Mouse (Mus musculus) gastrocnemius, adult 8-10 months (tissue): ENCODE results near the gene Lyz2. TPM values are rescaled to one million over a fixed set of nuclear protein-coding genes. Genes with fewer than 3 reads are reported as not detected.
"Not testable (repeated sequence)": the region's sequence is repeated elsewhere in the genome, so short reads cannot be mapped to it uniquely, and the experiment has no call there.

Source experiments
- DNase-seq, 2 experiments: peaks; one replicate each; pipeline ENCODE4 v3.0.0; 2022; ENCODE audit warnings: low spot score in 2 of 2
- total RNA-seq, 4 experiments: library from RNA; stranded (reverse); gene quantifications; 2 replicates each; pipeline ENCODE4 v1.2.4; 2022

The Lyz2 gene
- 10 to 100 TPM; 12.5 to 38.1 (median 25.6) TPM for total RNA-seq

GRCm38 (mm10) chr10:117282049-117282448 lies at the start of gene Lyz2:
Gene Lyz2 (minus strand): TSS chr10:117282321.
- DNase-seq = no peak

DNA sequence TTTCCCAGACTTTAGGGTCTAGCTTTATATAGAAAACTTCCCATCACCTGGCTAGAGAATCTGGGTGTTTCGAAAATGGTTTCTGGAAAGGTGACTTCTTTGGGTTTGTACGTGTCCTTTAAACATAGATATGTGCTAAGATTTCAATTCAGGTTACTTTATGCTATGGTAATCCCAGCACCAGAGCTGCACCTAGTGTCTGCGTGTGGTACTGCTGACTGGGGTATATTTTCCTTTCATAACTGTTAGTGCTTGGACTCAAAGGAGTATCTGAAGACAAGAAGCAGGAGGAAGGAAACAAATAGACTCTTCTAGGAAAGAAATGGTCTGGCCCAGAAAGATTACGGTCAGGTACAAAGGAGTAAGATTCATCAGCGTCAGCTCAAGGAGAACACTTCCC lies 48.4 kb upstream of the Lyz2 start:
- DNase-seq = no peak

- no peak for DNase-seq
Observed at GRCm38 (mm10) chr10:117323782-117324181, 41.7 kb upstream of the Lyz2 start.

DNA sequence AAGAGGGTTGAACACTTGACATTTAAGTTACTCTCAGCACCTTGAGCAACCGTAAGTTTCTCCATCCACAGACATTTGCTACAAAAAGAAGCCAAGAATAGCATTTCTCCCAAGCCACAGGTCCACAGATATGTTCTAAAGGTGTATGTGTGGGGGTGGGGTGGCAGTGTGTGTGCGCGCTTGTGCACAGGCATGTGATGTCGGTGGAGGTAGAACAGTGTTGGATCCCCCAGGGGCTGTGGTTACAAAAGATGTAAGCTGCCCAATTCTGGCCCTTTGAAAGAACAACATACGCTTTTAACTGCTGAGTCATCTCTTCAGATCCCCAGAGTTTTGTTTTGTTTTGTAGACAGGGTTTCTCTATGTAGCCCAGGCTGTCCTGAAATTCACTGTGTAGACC lies 40.5 kb upstream of the Lyz2 start:
- no peak for DNase-seq

- no peak for DNase-seq
Observed at GRCm38 (mm10) chr10:117320571-117320981, 38.5 kb upstream of the Lyz2 start.

- no peak for DNase-seq
Observed at GRCm38 (mm10) chr10:117316391-117316790, 34.3 kb upstream of the Lyz2 start.

GRCm38 (mm10) chr10:117313133-117313532 lies 31.0 kb upstream of the Lyz2 start:
- no peak for DNase-seq

- DNase-seq = no peak
Observed at GRCm38 (mm10) chr10:117312168-117312567, 30.0 kb upstream of the Lyz2 start.

GRCm38 (mm10) chr10:117304371-117304770 lies 22.2 kb upstream of the Lyz2 start:
- no peak for DNase-seq

GRCm38 (mm10) chr10:117301688-117302087 lies 19.6 kb upstream of the Lyz2 start:
- no peak for DNase-seq

DNA sequence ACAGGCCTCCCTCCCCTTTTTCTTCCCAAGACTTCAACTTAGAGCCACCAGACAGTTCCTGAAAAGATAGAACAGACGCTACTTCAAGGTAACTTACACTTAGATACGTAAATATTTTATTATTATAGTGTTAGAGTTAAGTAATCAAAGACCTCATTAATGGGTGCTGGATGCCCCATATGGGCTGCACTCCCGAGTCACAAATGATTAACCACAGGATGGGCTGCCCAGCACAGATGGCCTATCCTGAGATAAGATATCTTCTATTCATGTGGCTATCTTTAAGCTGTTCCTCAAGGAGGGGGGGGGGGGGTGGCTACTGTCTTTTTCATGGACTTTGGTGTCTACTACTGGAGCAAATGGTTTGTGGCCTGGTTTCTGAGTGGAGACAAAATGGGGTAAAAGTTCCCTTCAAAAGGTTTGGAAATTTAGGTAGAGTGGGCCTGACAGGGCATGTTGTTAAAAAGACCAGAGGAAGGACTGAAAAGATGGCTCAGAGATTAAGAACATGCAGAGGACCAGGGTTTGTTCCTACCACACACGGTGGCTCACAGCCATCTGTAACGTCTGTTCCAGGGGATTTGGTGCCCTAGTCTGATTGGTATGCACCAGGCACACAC lies 17.9 kb upstream of the Lyz2 start:
- no peak for DNase-seq

GRCm38 (mm10) chr10:117299106-117299505 lies 17.0 kb upstream of the Lyz2 start:
- no peak for DNase-seq

GRCm38 (mm10) chr10:117298336-117298735 lies 16.2 kb upstream of the Lyz2 start:
- DNase-seq = no peak

DNA sequence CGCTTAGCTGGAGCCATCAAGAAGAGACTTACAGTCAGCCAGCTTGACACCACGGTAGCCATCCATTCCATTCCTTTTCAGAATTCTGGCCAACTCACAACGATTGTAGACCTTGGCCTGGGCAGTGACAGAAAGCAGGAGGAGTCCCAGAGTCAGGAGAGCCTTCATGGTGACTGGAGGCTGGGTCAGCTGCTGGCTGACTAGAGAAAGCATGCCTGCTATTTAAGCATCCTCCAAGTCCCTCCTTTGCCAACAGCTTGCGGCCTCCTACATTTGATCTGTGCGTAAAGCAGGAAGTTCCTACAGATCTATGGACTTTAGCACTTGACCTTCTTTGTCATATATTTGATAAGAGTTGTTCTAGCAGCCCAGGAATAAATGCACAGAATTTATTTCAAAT lies 10.6 kb upstream of the Lyz2 start, which contains the start of gene Lyz1:
TSS of gene Lyz1 (minus strand) at position 198 of the 400 bp plus-strand sequence.
- no peak for DNase-seq

DNA sequence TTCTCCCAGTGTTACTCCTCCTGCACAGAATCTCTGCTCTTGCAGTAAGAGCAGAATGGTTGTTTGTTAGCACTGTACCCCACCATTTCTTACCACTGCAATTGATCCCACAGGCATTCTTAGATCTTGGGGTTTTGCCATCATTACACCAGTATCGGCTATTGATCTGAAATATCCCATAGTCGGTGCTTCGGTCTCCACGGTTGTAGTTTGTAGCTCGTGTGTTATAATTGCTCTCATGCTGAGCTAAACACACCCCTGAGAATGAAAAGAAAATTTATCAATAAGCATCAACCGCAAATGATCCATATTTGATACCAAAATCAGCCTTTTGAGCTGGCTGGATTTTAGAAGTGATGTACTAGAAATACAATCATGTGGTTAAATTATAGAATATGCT lies 8.8 kb upstream of the Lyz2 start:
- DNase-seq = not testable (repeated sequence)

DNA sequence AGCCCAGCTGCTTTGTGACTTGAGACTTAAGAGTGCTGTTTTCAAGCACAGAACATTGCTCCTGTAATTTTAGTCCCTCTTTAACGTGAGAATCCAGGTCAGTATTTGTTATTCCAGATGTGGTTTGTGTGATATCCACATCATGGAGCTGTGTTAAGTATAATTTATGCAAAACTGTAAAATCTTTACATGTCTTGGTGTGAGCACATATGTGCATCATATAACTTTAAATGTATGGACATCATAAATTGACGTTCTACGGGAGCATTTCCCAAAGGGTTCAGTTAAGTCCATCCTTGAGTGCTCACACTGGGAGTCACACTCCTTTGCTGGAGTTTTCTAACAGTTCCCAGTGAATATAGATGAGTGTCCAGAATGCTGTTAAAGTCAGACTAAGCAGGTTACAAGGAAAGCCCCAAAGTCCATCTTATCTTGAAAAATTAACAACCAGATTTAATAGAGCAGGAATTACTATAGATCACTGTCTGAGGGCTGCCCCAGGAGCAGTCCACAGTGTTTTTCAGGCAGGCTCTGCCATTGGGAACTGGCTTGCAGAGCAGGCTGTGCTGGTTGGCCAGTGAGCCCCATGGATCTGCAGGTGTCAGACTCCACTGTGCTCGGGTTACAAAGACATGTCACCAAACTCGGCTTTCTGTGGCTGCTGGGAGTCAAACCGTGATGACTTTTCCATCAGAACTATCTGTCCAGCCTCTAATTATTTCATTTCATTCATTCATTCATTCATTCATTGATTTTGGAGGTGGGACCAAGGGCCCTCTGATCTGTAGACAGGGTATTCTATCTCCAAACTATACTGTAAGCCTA lies 8.1 kb upstream of the Lyz2 start:
- DNase-seq = no peak

DNA sequence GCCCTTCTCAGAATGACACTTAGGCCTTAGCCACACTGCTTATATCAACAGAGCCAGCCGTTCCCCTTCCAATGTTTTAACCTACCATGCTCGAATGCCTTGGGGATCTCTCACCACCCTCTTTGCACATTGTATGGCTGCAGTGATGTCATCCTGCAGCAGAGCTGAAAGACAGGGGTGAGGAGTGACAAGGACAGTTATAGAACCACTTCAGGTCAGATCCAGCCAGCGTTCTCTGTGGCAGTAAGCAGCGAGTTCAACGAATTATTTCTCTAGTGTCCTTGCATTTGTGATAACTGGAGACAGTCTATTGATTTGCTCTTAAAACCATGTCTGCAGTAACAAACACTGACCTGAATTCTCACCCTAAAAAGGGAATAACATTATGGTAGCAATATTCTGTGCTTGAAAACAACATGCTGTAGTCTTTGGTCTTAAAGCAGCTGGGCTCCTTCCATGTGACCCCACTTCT lies 6.9 kb upstream of the Lyz2 start:
- not testable (repeated sequence) for DNase-seq

DNA sequence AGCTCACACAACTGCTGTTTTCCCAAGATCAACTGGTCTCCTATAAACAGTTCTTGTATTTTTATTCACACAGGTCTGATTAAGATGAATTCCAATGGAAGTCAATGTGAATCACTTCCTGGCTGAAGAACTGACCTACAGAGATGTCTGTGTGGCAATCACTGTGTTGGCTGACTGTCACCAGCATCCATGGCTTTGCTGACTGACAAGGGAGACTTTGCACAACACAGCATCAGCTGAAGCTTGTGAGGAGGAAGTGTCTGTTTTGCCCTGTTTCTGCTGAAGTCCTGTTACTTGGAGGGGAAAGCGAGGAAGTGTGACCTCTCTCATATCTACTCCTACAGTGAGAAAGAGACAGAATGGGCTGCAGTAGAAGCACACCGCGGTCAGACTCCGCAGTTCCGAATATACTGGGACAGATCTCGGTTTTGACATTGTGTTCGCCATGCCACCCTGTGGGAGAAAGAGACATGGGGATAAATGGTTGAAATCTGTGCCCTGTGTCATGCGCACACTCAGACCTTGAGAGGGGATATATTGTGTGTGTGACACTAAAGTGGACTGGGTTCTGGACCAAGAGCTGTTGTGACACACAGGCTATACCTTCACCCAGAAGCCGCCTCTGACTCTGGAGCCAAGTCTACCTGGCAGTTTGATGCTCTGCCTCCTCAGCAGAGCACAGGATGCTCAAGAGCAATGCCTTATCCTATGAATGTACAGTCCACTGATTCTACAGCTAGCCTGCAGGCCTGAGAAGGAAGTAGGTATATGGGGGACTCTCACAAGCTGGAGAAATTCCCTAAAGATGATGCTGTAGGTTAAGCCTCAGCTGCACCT lies 6.3 kb upstream of the Lyz2 start:
- DNase-seq = no peak

DNA sequence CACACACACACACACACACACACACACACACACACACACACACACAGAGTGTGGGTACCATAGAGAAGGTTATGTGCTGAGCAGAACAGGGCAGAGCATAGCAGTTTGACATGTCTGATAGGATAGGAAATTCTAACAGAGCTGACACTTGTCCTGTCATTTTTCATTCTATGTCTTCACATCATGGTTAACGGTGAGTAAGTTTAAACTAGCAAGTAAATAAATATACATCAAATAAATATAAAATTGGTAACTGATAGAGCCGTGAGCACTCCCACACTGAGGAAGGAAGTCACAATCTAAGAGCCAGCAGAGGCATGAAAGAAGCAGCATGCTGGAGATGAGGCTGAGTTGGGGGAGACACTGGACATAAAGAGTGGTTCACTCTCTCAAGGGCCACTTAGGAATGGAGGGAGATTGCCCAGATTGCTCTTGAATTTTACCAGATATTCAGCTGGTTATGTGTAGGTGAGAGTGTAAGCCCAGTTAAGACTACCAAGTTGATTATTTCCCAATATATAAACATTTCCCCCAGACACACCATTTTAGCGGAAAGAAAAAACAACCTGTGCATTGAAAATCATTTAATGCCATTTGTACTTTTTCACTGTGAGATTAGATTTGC lies 5.2 kb upstream of the Lyz2 start:
- no peak for DNase-seq

DNA sequence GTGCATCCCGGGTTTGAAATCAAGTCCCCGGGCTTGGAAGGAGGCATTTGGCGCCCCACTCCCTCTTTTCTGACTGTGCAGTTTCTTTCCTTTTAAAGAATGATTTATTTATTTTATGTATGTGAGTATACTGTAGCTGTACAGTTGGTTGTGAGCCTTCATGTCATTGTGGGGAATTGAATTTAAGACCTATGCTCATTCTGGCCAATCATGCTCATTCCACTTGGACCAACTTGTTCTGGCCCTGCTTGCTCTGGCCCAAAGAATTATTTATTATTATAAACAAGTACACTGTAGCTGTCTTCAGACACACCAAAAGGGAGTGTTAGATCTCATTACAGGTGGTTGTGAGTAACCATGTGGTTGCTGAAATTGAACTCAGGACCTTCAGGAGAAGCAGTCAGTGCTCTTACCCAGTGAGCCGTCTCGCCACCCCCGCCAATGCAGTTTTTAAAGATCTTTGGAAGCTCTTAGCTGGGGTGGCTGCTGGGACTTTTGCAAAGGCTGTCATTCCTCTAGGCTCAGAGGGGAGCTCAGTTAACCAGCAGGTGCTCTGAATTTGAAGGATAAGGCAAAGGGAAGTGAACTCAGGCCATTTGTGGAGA lies 4.3 kb upstream of the Lyz2 start:
- no peak for DNase-seq

- DNase-seq = not testable (repeated sequence)
Observed at GRCm38 (mm10) chr10:117285584-117285983, 3.5 kb upstream of the Lyz2 start.
